Mouse (Mus musculus): ENCODE measurements around the gene Fndc4.

GRCm38 (mm10) chr5:31297981-31298380 is 2.1 kb upstream of the Fndc4 start:
- no peak for TF ChIP-seq CTCF (IDR thresholded peaks at IDR 0.05 in 2 of 3, conservative IDR thresholded peaks at IDR 0.05 in 1 of 3; ENCODE audit: control insufficient read depth in 1 of 3, insufficient read depth in 1 of 3, low read depth in 2 of 3, low read length in 3 of 3, poor library complexity in 1 of 3, severe bottlenecking in 1 of 3)
- TF ChIP-seq MAFK (IDR thresholded peaks at IDR 0.05; ENCODE audit: borderline replicate concordance, low read depth, low read length): no peak
- no peak for TF ChIP-seq ZNF384 (IDR thresholded peaks at IDR 0.05; ENCODE audit: low read depth, low read length)
- no peak for TF ChIP-seq CHD2 (IDR thresholded peaks at IDR 0.05; ENCODE audit: low read length)
- TF ChIP-seq POLR2A (IDR thresholded peaks at IDR 0.05; ENCODE audit: control insufficient read depth in 1 of 2, insufficient read depth in 1 of 2, low read depth in 1 of 2, low read length in 2 of 2, poor library complexity in 1 of 2): no peak
- TF ChIP-seq HCFC1 (IDR thresholded peaks at IDR 0.05; ENCODE audit: low read depth, low read length): no peak
- no peak for TF ChIP-seq EP300 (IDR thresholded peaks at IDR 0.05; ENCODE audit: low read depth in 1 of 2, low read length in 2 of 2)
- TF ChIP-seq KAT2A (conservative IDR thresholded peaks at IDR 0.05; ENCODE audit: low read depth, low read length): no peak
- TF ChIP-seq E2F4 (IDR thresholded peaks at IDR 0.05; ENCODE audit: borderline replicate concordance, low read depth, low read length): no peak
- TF ChIP-seq USF2 (IDR thresholded peaks at IDR 0.05; ENCODE audit: borderline replicate concordance in 1 of 2, insufficient read depth in 1 of 2, low read depth in 1 of 2, low read length in 2 of 2): no peak
